Mouse (Mus musculus) liver, embryonic 16.5 days (tissue): ENCODE data around the gene Sec61a2. TPM values are rescaled to one million over a fixed set of nuclear protein-coding genes. Genes with fewer than 3 reads are reported as not detected.

Source experiments
- ATAC-seq: fragments of 200-750 bp; cut with Nextera tagmentation; 2 replicates; pipeline ENCODE4 v1.8.0; 2017; ENCODE audit warnings: low read depth, mild to moderate bottlenecking, moderate number of reproducible peaks, moderate library complexity
- H3K27ac ChIP-seq: fragments of 300-500 bp; sonication (generic); 2 replicates; pipeline ENCODE4 v1.5.1; 2014; ENCODE audit warnings: mild to moderate bottlenecking, low read length
- H3K27me3 ChIP-seq: fragments of 300-500 bp; sonication (generic); 2 replicates; pipeline ENCODE4 v1.6.1; 2014; ENCODE audit warnings: low read depth, low read length, mixed read lengths; ENCODE audit not compliant: control insufficient read depth, insufficient read depth
- H3K36me3 ChIP-seq: fragments of 300-500 bp; sonication (generic); 2 replicates; pipeline ENCODE4 v1.6.1; 2014; ENCODE audit warnings: mild to moderate bottlenecking; ENCODE audit not compliant: control insufficient read depth, insufficient read depth
- H3K4me1 ChIP-seq: fragments of 300-500 bp; sonication (generic); 2 replicates; pipeline ENCODE4 v1.6.1; 2014; ENCODE audit warnings: low read depth, low read length, mixed read lengths; ENCODE audit not compliant: control insufficient read depth
- H3K4me2 ChIP-seq: fragments of 300-500 bp; sonication (generic); 2 replicates; pipeline ENCODE4 v1.6.1; 2014; ENCODE audit warnings: low read depth, low read length, mixed read lengths
- H3K4me3 ChIP-seq: fragments of 300-500 bp; sonication (generic); 2 replicates; pipeline ENCODE4 v1.5.1; 2014; ENCODE audit warnings: low read depth, mild to moderate bottlenecking, low read length
- H3K9ac ChIP-seq: fragments of 300-500 bp; sonication (generic); 2 replicates; pipeline ENCODE4 v1.6.1; 2014; ENCODE audit warnings: low read depth, low read length
- H3K9me3 ChIP-seq: fragments of 300-500 bp; sonication (generic); replicated peaks from 2 replicates; pipeline ENCODE4 v1.6.1; 2016; ENCODE audit warnings: low read length; ENCODE audit not compliant: control insufficient read depth
- WGBS: fragments of 180-500 bp; shearing (Covaris S2); extraction: QIAGEN DNeasy Blood & Tissue Kit; methylation state at CpG from one replicate; pipeline ENCODE4 v1.1.7; 2014; ENCODE audit not compliant: insufficient replicate concordance; 5-methylcytosine and 5-hydroxymethylcytosine counted together
- polyA plus RNA-seq: library from polyadenylated mRNA; unstranded; fragments of >200 nt; fragmentation: Nextera tagmentation; extraction: Ambion mirVana; gene quantifications from 2 replicates; pipeline ENCODE4 v1.2.1, GENCODE M21; 2015

Gene Sec61a2
- polyA plus RNA-seq = 14.2 and 15.1 TPM in 2 replicates

DNA sequence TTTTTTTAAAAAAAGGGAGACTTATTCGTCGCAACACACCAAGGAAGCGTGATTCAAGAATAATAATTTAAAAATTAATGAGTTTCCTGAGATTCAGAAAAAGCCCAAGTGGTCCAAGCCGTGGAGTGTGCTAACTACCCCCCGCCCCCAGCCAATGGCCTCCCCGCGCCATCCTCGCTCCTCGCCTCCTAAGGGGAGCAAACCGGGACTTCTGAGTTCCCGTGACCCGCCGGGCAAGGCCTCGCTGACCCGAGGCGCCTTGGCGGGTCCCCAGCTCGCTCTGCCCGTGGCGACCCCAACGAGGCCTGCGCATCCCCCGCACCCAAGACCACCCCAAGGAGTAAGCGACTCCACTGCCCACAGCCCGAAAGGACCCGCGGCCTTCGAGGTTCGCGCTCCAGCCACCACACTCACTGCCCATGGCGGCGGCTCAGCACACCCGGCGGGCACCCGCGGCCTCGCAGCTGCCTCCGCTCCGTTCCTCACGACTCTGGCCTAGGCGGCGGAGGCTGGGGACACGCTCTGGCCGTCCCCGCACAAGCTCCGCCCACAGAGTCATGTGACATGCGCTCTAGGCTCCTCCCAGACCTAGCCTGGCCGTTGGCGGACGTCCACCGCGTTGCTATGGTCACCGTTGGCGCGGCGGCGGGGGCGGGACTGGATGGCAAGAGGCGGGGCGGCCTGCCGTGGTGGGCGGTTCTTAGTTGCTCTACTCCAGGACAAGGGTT lies at the start of gene Sec61a2:
Gene Sec61a2, minus strand, starts transcription at position 590 of the 728 bp plus-strand sequence.
- H3K4me2 ChIP-seq = peak within 1 kb of the TSS; percentile 95
- no peaks in the 10 kb centered on the region for H3K27me3 ChIP-seq
- peaks cover 9% of the 10 kb centered on the region for H3K4me1 ChIP-seq
- peak within 1 kb of the TSS; percentile 87 for H3K27ac ChIP-seq
- no peaks in the 10 kb centered on the region for H3K9me3 ChIP-seq
- no peaks in the 10 kb centered on the region for H3K36me3 ChIP-seq
- peak; percentile 99 for ATAC-seq
- H3K9ac ChIP-seq = peak within 1 kb of the TSS; percentile 96
- under 1% methylated on average over 62 of the region's 62 CpGs for WGBS
- peak within 1 kb of the TSS; percentile 89 for H3K4me3 ChIP-seq

GRCm38 (mm10) chr2:5943071-5943470 lies 47.8 kb upstream of the Sec61a2 start:
- H3K27ac ChIP-seq = peak overlapping the region; percentile 53
- no peaks in the 10 kb centered on the region for H3K27me3 ChIP-seq
- peaks cover 22% of the 10 kb centered on the region for H3K4me1 ChIP-seq
- no peak for ATAC-seq
- peak overlapping the region; percentile 74 for H3K4me3 ChIP-seq
- H3K9me3 ChIP-seq = no peaks in the 10 kb centered on the region
- H3K36me3 ChIP-seq = no peaks in the 10 kb centered on the region
- peak overlapping the region; percentile 81 for H3K4me2 ChIP-seq
- peak overlapping the region; percentile 69; the same call in 1 of the 2 replicates for H3K9ac ChIP-seq
- WGBS = 39% methylated on average over 4 of the region's 4 CpGs

DNA sequence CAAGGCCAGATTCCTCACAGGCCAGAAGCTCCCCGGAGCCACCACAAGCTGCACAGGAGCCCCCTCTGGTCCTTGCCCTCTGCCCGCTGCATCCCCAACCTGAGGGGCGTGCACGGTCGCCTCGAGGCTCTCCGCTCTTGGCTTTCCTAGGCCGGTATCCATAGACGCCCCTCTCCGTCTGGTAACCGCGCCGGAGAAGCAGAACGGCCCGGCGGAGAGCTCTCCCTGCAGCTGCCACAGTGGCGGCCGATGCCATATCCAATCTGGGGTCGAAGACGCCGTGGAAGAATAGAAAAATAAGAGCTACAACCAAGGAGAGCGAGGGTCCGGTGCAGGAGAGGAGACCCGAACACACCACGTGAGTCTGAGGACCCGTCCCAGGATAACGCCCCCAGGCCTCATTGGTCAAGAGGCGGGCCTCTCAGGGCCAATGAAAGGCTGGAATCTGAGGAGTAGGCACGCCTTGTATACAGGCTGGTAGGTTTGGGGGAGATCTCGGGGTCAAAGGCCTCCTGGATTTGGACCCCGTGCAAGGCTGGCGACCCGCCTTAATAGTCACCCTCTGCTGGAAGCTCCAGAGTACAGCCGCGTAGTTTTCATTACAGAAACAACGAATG lies 47.3 kb upstream of the Sec61a2 start, which contains the start of gene Dhtkd1:
Gene Dhtkd1, minus strand, starts transcription at position 377 of the 617 bp plus-strand sequence.
- ATAC-seq = peak; percentile 89
- Histone ChIP-seq H3K9ac (peak within 1 kb of the TSS; percentile 69), H3K27me3 (no peaks in the 10 kb centered on the region), H3K27ac (peak within 1 kb of the TSS; percentile 53), H3K4me1 (peaks cover 22% of the 10 kb centered on the region), H3K9me3 (no peaks in the 10 kb centered on the region), H3K4me2 (peak within 1 kb of the TSS; percentile 81), H3K4me3 (peak within 1 kb of the TSS; percentile 74), H3K36me3 (no peaks in the 10 kb centered on the region)
- WGBS = under 1% methylated on average over 36 of the region's 36 CpGs

DNA sequence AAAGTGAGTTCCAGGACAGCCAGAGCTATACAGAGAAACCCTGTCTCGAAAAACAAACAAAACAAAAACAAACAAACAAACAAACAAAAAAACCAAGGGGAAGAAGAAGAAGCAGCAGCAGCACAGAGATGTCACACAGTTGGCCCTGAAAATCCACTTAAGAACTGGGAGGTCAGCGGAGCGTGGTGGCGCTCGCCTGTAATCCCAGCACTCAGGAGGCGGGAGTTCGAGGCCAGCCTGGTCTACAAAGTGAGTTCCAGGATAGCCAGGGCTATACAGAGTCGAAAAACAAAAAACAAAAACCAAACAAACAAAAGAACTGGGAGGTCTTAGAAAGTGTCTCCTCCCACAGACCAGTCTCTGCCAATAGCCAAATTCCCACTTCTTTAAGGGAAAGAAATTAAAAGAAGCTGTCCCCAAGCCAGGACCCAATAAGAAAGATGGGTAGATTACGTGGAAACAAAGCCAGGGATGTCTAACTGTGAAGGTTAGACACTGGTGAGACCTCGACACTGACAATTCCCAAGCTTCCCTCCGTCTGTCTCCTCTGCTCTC lies 46.7 kb upstream of the Sec61a2 start:
- whole genome bisulfite sequencing = 58% methylated on average over 11 of the region's 11 CpGs
- H3K27ac ChIP-seq = peak overlapping the region; percentile 53
- H3K27me3 ChIP-seq = no peaks in the 10 kb centered on the region
- H3K4me1 ChIP-seq = peaks cover 22% of the 10 kb centered on the region
- H3K4me2 ChIP-seq = peak overlapping the region; percentile 81
- ATAC-seq = no peak
- H3K9ac ChIP-seq = peak overlapping the region; percentile 69
- no peaks in the 10 kb centered on the region for H3K9me3 ChIP-seq
- no peaks in the 10 kb centered on the region for H3K36me3 ChIP-seq
- H3K4me3 ChIP-seq = peak overlapping the region; percentile 74

DNA sequence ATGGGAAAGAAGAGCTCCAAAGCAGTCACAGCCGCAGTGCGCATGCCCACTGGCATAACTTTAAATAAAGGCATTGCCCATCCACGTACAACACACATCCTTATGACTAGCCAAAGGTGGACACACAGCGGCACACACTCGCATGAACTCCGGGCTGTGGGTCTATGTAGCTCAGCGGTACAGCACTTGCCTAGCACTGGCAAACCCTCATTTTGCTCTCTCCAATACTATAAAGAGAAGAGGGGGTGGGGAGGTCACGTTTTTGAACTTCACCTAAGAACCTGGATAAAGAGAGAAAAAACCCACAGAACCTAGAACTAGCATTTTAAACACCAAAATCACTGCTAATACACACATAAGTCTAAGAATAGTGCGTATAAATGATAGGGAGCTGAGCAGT lies 45.7 kb upstream of the Sec61a2 start:
- Histone ChIP-seq H3K4me3 (no peak overlapping the region), H3K36me3 (no peaks in the 10 kb centered on the region), H3K4me2 (no peak overlapping the region), H3K9ac (no peak overlapping the region), H3K4me1 (peaks cover 17% of the 10 kb centered on the region), H3K27me3 (no peaks in the 10 kb centered on the region), H3K27ac (no peak overlapping the region), H3K9me3 (no peaks in the 10 kb centered on the region)
- WGBS = 79% methylated on average over 9 of the region's 9 CpGs
- ATAC-seq = no peak

- ATAC-seq = no peak
- H3K27me3 ChIP-seq = no peaks in the 10 kb centered on the region
- H3K36me3 ChIP-seq = no peaks in the 10 kb centered on the region
- peaks cover 16% of the 10 kb centered on the region for H3K4me1 ChIP-seq
- H3K4me2 ChIP-seq = no peak overlapping the region
- H3K9me3 ChIP-seq = no peaks in the 10 kb centered on the region
- 76% methylated on average over 14 of the region's 14 CpGs for WGBS
- no peak overlapping the region for H3K9ac ChIP-seq
- H3K4me3 ChIP-seq = no peak overlapping the region
- no peak overlapping the region for H3K27ac ChIP-seq
Observed at GRCm38 (mm10) chr2:5939911-5940310, 44.7 kb upstream of the Sec61a2 start.

- ATAC-seq = no peak
- H3K4me2 ChIP-seq = no peak overlapping the region
- H3K4me1 ChIP-seq = peaks cover 16% of the 10 kb centered on the region
- H3K9me3 ChIP-seq = no peaks in the 10 kb centered on the region
- no peaks in the 10 kb centered on the region for H3K27me3 ChIP-seq
- no peak overlapping the region for H3K4me3 ChIP-seq
- no peak overlapping the region for H3K27ac ChIP-seq
- H3K9ac ChIP-seq = no peak overlapping the region
- WGBS = 31% methylated on average over 3 of the region's 3 CpGs
- H3K36me3 ChIP-seq = no peaks in the 10 kb centered on the region
Observed at GRCm38 (mm10) chr2:5939319-5939718, 44.1 kb upstream of the Sec61a2 start.

DNA sequence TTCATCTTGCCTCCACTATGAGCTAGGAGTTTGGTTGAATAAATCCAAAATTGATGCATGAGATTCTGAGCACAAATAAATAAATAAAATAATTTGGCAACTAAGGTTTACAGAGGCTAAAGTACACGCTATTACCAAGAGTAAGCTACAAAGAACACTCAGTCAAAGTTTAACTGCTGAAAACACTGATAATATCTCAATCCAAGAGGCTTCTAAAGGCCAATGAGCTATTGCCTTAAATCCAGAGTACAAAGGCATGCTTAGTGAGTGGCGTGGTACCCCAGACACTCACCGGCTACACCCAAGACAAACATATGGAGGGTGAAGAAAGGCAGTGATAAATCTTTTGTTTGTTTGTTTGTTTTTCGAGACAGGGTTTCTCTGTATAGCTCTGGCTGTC lies 41.3 kb upstream of the Sec61a2 start:
- Histone ChIP-seq H3K9ac (no peak overlapping the region), H3K27ac (no peak overlapping the region), H3K27me3 (no peaks in the 10 kb centered on the region), H3K4me3 (no peak overlapping the region), H3K36me3 (no peaks in the 10 kb centered on the region), H3K9me3 (no peaks in the 10 kb centered on the region), H3K4me2 (no peak overlapping the region), H3K4me1 (peaks cover 7% of the 10 kb centered on the region)
- peak; percentile 53; the same call in 1 of the 2 replicates for ATAC-seq
- 63% methylated on average over 4 of the region's 4 CpGs for WGBS

- peaks cover 7% of the 10 kb centered on the region for H3K4me1 ChIP-seq
- ATAC-seq = no peak; the same call in 1 of the 2 replicates
- H3K4me2 ChIP-seq = no peak overlapping the region
- no peaks in the 10 kb centered on the region for H3K9me3 ChIP-seq
- no peaks in the 10 kb centered on the region for H3K27me3 ChIP-seq
- 68% methylated on average over 6 of the region's 6 CpGs for WGBS
- no peak overlapping the region for H3K9ac ChIP-seq
- no peaks in the 10 kb centered on the region for H3K36me3 ChIP-seq
- no peak overlapping the region for H3K27ac ChIP-seq
- H3K4me3 ChIP-seq = no peak overlapping the region
Observed at GRCm38 (mm10) chr2:5936068-5936467, 40.8 kb upstream of the Sec61a2 start.
